Mouse (Mus musculus): ENCODE measurements at regions not wholly inside any gene's neighbourhood (a gene's known extent, or its start where the extent isn't known, plus 50 kb on each side); places are given as distances from the start of the nearest gene placed in this dataset.

DNA sequence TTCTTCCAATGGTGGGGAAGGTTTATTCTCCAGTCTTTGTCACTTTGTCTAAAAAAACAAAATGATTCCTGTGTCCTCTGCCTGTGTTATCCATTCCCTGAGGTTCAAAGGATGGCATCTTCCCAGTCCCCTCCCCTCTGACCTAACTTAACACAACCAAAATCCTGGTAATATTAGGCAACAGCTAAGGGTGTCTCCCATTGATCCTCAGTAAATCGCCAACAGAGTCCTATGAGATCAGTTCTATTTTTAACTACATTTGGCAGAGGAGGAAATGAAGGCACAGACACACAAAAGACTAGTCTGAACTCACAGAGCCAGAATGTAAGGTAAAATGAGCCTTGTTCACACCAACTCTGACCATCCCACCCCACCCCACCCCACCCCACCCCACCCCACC, 228.8 kb downstream of the Sp3 start:
- DNase-seq (ENCODE audit: low read depth, low spot score), result no peak

DNA sequence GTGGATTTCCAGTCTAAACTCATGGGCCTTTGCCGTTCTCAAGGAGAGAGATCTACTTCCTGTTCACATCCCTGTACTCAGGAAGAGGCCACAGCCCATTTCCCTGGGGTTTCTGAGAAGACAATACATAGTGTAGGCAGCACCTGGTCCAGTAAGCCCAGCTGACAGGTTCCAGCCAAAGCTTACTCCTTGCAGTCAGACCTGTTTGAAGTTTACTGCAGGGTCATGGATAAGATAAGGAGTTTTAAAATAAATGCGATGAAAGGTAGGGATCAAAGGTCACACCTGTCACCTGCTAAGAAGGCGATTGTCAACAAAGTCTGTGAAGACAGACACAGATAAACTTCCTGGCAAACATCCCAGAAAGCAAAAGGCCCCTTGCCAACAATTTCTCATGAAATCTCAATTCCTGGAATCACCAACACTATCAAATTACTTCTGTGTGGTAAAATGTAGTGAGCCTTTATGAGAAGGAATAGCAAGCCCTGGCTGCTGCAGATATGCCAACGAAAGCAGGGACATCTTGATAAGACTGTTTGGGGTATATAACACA, 227.5 kb downstream of the Sp3 start:
- peak; percentile 67 for DNase-seq (ENCODE audit: low read depth, low spot score)

DNA sequence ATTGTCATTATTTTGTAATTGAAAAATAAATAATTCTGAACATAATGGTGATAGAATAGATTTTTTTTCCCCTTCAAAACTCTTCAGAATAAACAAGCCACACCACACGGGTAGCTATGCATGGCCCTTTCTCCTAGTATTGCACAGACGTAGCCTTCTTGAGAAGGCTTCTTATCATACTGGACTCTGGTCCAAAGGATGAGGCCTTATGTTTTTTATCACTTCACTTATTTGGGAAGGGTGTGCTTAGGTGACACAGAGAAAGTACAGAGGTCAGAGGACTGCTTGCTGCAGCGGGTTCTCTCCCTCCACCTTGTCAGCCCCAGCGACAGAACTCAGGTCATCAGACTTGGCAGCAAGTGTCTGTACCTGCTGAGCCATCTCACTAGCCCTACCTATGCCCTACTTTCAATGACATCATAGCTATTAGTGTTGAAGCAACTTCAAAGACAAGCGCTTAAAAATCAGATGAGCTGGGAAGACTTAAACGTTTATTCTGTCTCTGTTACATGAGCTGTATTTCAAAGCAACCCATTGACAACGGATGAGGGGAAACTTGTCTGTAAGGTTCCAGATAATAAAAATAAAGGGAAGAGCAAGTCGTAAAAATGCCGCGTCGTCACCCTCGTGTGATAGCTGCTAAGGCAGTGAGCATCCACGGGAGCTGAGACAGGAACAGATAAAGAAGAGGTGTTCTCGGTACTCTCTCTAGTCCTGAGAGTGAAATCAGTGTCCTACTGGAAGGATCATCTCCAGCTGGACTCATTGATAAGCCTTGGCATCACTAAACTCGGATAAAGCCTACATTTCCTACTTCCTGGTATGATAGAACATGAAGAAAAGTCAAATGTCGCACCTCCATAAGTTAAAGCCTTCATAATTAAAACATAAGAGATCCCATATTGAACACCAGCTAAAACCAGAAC, 226.2 kb downstream of the Sp3 start:
- no peak for DNase-seq (ENCODE audit: low read depth, low spot score)

DNA sequence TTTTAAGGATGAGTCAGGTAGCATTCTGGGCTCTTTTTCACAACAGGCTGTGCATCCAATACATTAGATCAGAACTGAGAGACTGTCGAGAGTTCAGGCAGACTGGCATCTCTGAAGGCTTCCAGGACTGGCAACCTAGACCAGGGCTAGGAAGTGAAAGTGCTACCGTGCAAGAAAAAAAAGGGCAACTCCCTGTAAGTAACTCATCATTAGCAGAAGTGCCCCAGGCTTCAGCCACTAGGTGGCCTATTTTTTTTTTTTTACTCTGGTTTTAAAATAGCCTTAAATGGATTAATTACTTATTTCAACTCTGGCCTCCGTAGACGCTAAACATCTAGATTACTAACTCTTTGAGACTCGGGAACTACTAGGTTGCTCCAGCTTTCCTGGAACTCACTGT, 216.8 kb downstream of the Sp3 start:
- no peak for DNase-seq (ENCODE audit: low read depth, low spot score)

DNA sequence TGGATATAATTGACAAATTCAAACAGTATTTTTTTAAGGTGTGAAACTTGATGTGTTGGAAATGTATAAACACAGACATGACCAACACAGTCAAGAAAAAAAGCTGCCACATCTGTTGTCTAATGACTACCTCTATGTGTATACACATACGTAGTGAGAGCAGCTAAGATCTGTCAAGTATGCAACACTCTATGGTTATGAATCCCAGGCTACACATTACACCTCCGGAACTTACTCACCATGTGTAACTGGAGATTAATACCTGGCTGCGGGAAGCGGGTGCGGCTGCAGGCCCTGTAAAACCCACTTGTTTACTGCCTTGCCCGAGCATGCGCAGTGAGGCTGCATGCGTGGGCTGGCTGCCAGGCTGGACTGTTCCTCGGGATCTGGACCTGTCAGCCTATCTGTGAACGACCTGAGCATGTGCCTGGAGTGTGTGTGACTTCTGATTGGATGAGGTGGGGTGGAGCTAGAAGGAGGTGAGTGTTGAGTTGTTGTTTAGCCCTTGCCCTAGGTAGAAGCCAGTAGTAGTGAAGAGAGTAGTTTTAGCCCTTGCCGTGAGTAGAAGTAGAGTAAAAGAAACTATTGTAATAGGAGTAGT, 211.1 kb downstream of the Sp3 start:
- DNase-seq (ENCODE audit: low read depth, low spot score), result no peak

- no peak for DNase-seq (ENCODE audit: low read depth, low spot score)
Observed at GRCm38 (mm10) chr2:72773401-72773800, 206.8 kb downstream of the Sp3 start.

- DNase-seq (ENCODE audit: low read depth, low spot score), result peak; percentile 63
Observed at GRCm38 (mm10) chr2:72777330-72777729, 202.9 kb downstream of the Sp3 start.

DNA sequence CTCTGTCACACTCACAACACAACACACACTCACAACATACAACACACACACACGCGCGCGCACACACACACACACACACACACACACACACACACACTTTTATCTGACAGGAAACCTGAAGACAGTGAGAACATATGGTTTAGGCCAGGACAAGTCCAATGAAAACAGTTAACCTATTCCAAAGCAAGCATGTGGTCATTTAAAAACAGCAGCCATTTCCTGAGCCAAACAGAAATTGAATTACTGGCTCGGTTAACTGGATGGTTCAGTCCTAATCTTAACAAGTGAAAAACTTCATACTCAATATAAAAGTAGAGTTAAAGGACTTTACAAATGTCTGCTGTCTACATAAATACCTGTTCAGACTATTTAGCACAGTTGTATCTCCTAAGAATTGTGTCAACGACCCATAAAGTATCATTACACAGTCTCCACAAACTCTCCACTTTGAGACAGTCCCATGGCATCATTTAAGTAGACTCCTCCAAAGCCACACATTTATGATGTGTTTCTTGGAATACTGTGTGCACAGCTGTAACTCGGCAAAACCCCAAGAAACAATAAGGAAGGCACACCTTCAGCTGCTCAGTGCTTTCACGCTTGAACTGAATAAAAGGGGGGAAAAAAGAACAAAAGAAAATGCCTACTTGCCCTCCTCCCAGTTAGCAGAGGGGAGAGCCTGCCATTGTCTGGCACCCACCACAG, 202.3 kb downstream of the Sp3 start:
- DNase-seq (ENCODE audit: low read depth, low spot score), result no peak

GRCm38 (mm10) chr2:72779268-72780163, 200.7 kb downstream of the Sp3 start:
- peak; percentile 20 for DNase-seq (ENCODE audit: low read depth, low spot score)

DNA sequence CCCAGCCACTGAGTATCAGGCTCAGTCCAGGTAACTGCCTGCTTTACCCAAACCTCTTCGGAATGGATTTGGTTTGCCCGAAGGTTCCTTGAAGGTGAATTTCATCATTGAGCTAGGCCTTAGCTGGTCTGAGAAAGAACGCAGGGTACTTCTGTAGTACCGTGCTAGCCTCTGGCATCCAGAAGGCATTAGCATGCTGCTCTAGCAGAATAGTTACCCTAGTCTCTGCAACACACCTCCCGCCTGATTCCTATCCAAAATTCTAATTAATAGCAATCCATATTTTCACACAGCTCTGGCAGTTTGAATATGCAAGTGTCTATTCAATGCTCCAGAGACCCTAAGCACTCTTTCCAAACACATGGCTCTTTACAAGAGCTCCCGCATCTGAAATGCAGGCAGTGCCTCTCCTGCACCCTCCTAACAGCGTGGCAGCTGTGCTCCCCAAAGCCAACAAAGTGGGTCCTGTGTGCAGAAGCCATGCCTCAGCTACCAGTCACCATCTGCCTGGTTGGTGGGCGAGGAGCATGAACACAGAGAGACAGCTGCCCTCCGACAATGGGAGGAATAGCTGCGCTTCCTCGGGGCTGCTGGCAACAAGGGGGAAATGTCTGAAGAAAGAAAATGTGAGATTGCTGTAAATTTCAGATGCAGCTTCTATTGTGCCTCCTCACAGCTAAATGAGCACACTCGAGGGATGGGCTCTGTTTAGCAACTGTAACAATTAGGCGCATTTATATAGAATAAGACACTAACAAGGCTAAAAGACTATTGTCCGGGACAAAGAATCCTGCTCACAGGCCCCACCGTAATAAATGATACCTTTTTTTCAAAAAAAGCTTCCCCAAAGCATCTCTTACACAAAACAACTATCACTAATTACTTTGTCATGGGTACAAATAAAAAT, 198.6 kb downstream of the Sp3 start:
- no peak for DNase-seq (ENCODE audit: low read depth, low spot score)

- no peak for DNase-seq (ENCODE audit: low read depth, low spot score)
Observed at GRCm38 (mm10) chr2:72782355-72782754, 197.9 kb downstream of the Sp3 start.

- no peak for DNase-seq (ENCODE audit: low read depth, low spot score)
Observed at GRCm38 (mm10) chr2:72785365-72786043, 194.7 kb downstream of the Sp3 start.

DNA sequence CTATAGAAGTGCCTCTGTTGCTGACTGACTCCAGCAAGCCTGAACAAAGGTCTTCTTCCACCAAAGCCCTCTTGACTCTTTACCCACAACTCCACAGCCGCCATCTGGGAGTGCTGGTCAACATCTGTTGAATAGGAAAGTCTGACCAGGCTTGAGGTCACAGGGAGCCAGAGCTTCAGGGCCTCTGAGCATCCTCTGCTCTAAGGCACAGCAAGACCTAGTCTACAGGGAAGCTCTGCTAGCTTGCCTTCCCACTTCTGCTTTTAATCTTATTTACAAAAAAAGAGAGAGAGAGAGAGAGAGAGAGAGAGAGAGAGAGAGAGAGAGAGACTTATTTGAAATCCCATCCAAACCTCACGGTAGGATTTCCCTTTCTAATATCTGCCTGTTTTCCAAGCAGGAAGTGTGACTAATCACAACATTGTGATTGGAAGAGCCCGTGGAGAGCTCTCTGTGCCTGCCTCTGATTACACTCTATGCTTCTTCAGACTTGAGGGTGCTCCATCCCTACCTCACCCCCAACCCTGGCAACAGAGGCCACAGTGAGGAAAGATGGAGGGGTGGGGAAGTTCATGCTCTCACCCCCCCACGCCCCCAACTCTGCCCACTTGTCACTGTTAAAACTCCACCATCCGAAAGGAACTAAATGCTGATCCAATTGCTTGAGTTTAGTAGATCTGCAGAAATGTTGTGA, 194.1 kb downstream of the Sp3 start:
- peak; percentile 39 for DNase-seq (ENCODE audit: low read depth, low spot score)

DNA sequence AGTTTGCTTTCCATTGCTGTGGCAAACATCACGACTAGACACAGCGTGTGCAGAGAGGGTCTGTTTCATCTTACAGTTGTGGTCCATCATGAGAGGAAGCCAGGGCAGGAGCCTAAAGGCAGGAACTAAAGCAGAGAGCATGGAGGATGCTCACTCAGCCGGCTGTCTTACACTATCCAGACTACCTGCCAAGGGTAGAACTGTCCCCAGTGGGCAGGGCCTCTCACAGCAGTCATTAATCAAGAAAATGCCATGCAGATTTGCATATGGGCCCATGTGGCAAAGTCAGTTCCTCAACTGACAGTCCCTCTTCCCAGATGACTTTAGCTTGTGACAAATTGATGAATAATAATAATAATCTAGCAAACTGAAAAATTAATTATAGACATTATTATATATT, 192.6 kb downstream of the Sp3 start:
- DNase-seq (ENCODE audit: low read depth, low spot score), result no peak

- no peak for DNase-seq (ENCODE audit: low read depth, low spot score)
Observed at GRCm38 (mm10) chr2:72791496-72791895, 188.8 kb downstream of the Sp3 start.

GRCm38 (mm10) chr2:72793424-72793823, 186.8 kb downstream of the Sp3 start:
- no peak for DNase-seq (ENCODE audit: low read depth, low spot score)

DNA sequence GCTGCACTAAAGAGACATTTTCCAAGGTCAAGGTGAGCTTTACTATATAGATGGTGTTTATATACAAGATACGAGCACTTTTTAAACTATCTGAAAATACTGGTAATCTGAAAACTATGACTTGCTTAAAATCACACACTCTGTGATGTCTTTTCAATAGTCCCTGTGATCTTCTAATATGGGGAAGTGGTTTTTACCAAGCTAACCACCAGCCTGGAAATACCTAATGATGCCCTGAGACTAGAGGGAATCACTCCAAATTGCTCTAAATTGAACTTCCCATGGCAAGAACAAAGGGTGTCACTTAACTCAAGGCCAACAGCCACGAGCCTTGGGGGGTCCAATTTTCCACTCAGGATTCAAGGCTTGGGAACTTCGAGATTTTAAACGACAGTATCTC, 185.7 kb downstream of the Sp3 start:
- no peak for DNase-seq (ENCODE audit: low read depth, low spot score)

- DNase-seq (ENCODE audit: low read depth, low spot score), result no peak
Observed at GRCm38 (mm10) chr2:72797002-72797718, 183.1 kb downstream of the Sp3 start.
